Mouse (Mus musculus) thymus, postnatal 25 days (tissue): ENCODE measurements around the gene Ccnl1.

Source experiments
- DNase-seq: peaks from one replicate; pipeline ENCODE4 v3.0.0; 2022

Gene Ccnl1

GRCm38 (mm10) chr3:65958840-65959185 lies 764 bp upstream of the Ccnl1 start:
- peak; percentile 16 for DNase-seq

GRCm38 (mm10) chr3:65957271-65958101 lies 563 bp downstream of the Ccnl1 start:
- peak; percentile 73 for DNase-seq

GRCm38 (mm10) chr3:65954499-65955391 lies 3.3 kb downstream of the Ccnl1 start:
- DNase-seq = no peak

- no peak for DNase-seq
Measured at GRCm38 (mm10) chr3:65950831-65951365, 7.2 kb downstream of the Ccnl1 start.

- DNase-seq = no peak
Measured at GRCm38 (mm10) chr3:65950304-65950703, 7.7 kb downstream of the Ccnl1 start.

- DNase-seq = no peak
Measured at GRCm38 (mm10) chr3:65945277-65945932, 12.6 kb downstream of the Ccnl1 start.

- no peak for DNase-seq
Measured at GRCm38 (mm10) chr3:65944713-65945112, 13.3 kb downstream of the Ccnl1 start.

GRCm38 (mm10) chr3:65943453-65943852 lies 14.6 kb downstream of the Ccnl1 start:
- DNase-seq = no peak

GRCm38 (mm10) chr3:65941052-65941451 lies 17.0 kb downstream of the Ccnl1 start:
- no peak for DNase-seq

- no peak for DNase-seq
Measured at GRCm38 (mm10) chr3:65938211-65938610, 19.8 kb downstream of the Ccnl1 start.

- no peak for DNase-seq
Measured at GRCm38 (mm10) chr3:65936384-65936783, 21.7 kb downstream of the Ccnl1 start.

GRCm38 (mm10) chr3:65935153-65935552 lies 22.9 kb downstream of the Ccnl1 start:
- DNase-seq = no peak

- DNase-seq = no peak
Measured at GRCm38 (mm10) chr3:65933726-65934125, 24.3 kb downstream of the Ccnl1 start.

- no peak for DNase-seq
Measured at GRCm38 (mm10) chr3:65931542-65931941, 26.5 kb downstream of the Ccnl1 start.

- DNase-seq = no peak
Measured at GRCm38 (mm10) chr3:65930636-65931035, 27.4 kb downstream of the Ccnl1 start.

- DNase-seq = peak; percentile 66
Measured at GRCm38 (mm10) chr3:65929821-65930633, 28.0 kb downstream of the Ccnl1 start.

- peak; percentile 55 for DNase-seq
Measured at GRCm38 (mm10) chr3:65929304-65929783, 28.7 kb downstream of the Ccnl1 start.

- DNase-seq = no peak
Measured at GRCm38 (mm10) chr3:65928614-65929272, 29.3 kb downstream of the Ccnl1 start.

GRCm38 (mm10) chr3:65927685-65928084 lies 30.4 kb downstream of the Ccnl1 start:
- DNase-seq = no peak

- no peak for DNase-seq
Measured at GRCm38 (mm10) chr3:65927101-65927501, 30.9 kb downstream of the Ccnl1 start.

- DNase-seq = no peak
Measured at GRCm38 (mm10) chr3:65926426-65926825, 31.6 kb downstream of the Ccnl1 start.
